Comparison of ENCODE assay signal across 21 mouse cellular contexts in the genomic region with DNA sequence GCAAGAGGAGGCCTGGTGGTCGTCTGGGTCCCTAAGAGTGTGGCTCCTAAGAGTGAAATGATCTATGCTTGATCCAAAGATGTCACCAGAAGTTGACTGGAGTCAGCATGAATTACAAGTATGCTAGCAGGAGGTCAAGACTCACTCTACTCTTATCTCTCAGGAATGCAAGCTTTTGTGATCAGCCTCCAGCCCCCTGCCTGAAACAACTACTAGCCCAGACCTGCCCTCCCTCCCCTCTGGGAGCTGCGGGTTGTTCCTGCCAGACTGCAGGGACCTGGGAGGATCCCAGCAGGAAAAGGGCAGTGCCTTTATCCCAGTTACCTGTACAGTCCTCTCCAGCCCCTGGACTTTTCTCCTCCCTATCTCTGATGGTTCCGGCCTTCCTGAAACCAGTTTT. TPM values are rescaled to one million over a fixed set of nuclear protein-coding genes. Genes with fewer than 3 reads are reported as not detected.
DNase-seq lines count a peak whose midpoint lies in the region; ATAC-seq and TF ChIP-seq lines count a peak whose summit lies in the region.
"Had no signal": no experiment of that assay in that cellular context is flagged by ENCODE, and none has a peak within 500 bp of the region (broad histone marks: within the 10 kb centered on the region; RNA-seq: fewer than 3 reads in every experiment).

No protein-coding gene starts in this region.

- in situ Hi-C loops in ES-E14 (cut with MboI; ENCODE audit: low sequenced_read_pairs in 2 of 2, unreplicated experiment in 2 of 2): no loop called here

- H3K9me3 ChIP-seq in midbrain, embryonic 12.5 days: no peaks in the 10 kb centered on the region
- H3K9me3 ChIP-seq in midbrain, embryonic 15.5 days: no peaks in the 10 kb centered on the region
- H3K9me3 ChIP-seq in ES-E14 (ENCODE audit: control insufficient read depth, insufficient read depth, low read depth, low read length): no peaks in the 10 kb centered on the region
- no peaks in the 10 kb centered on the region for H3K9me3 ChIP-seq in hindbrain, embryonic 12.5 days (replicated peaks)
- H3K9me3 ChIP-seq: hindbrain, embryonic 13.5 days; intestine, embryonic 15.5 days had no signal

- H3K4me2 ChIP-seq in midbrain, embryonic 12.5 days (replicated peaks): no peak overlapping the region
- no peak overlapping the region for H3K4me2 ChIP-seq in midbrain, embryonic 15.5 days
- no peak overlapping the region for H3K4me2 ChIP-seq in hindbrain, embryonic 12.5 days (replicated peaks)
- H3K4me2 ChIP-seq: heart, embryonic 11.5 days; hindbrain, embryonic 13.5 days; intestine, embryonic 15.5 days had no signal

- 0 out of 2 replicates have a peak, but pooled peaks have one; percentile 6 for ATAC-seq in midbrain, embryonic 12.5 days (ENCODE audit: low FRiP score, low read depth)
- no peak for ATAC-seq in midbrain, embryonic 15.5 days (replicated peaks)
- ATAC-seq in hindbrain, embryonic 12.5 days (ENCODE audit: low FRiP score): no peak
- ATAC-seq: CD4-positive, CD25-positive, alpha-beta regulatory T cell, adult 4 months; forebrain, embryonic 14.5 days; forebrain, postnatal 0 days; hindbrain, embryonic 16.5 days; intestine, embryonic 15.5 days had no signal

- no peaks in the 10 kb centered on the region for H3K27me3 ChIP-seq in midbrain, embryonic 12.5 days
- H3K27me3 ChIP-seq in midbrain, embryonic 15.5 days (replicated peaks): no peaks in the 10 kb centered on the region
- H3K27me3 ChIP-seq in hindbrain, embryonic 12.5 days: no peaks in the 10 kb centered on the region
- H3K27me3 ChIP-seq: hindbrain, embryonic 13.5 days; intestine, embryonic 15.5 days had no signal

- H3K27ac ChIP-seq in midbrain, embryonic 12.5 days (replicated peaks): no peak overlapping the region
- no peak overlapping the region for H3K27ac ChIP-seq in midbrain, embryonic 15.5 days
- H3K27ac ChIP-seq in ES-E14 (ENCODE audit: insufficient read depth, low read depth, low read length, poor library complexity, severe bottlenecking): peak overlapping the region; percentile 39; the same call in 1 of the 2 replicates
- no peak overlapping the region for H3K27ac ChIP-seq in hindbrain, embryonic 12.5 days
- H3K27ac ChIP-seq: gastrocnemius, adult 2 months; hindbrain, embryonic 13.5 days; intestine, embryonic 15.5 days had no signal

- DNase-seq in ES-E14 (ENCODE audit: low read depth, low spot score): peak; percentile 35
- DNase-seq in yolk sac, embryonic 10.5 days (ENCODE audit: low spot score): peak; percentile 67
- DNase-seq in testis, postnatal 14 days (ENCODE audit: low spot score): no peak
- DNase-seq: adrenal gland, postnatal 10 days; adrenal gland, postnatal 36 days; cerebellum, adult 18-20 months; cerebellum, adult 9-10 months; cerebellum, postnatal 14 days; forebrain, postnatal 0 days; gastrocnemius, adult 2 months; gastrocnemius, postnatal 14 days; heart, adult 11 months had no signal

- no peak overlapping the region for H3K9ac ChIP-seq in midbrain, embryonic 12.5 days (replicated peaks)
- H3K9ac ChIP-seq in midbrain, embryonic 15.5 days: no peak overlapping the region
- H3K9ac ChIP-seq in ES-E14 (ENCODE audit: insufficient read depth, low read depth, low read length, poor library complexity, severe bottlenecking): no peak overlapping the region
- no peak overlapping the region for H3K9ac ChIP-seq in hindbrain, embryonic 12.5 days
- H3K9ac ChIP-seq: forebrain, postnatal 0 days; hindbrain, embryonic 13.5 days; intestine, embryonic 15.5 days had no signal

- no peaks in the 10 kb centered on the region for H3K4me1 ChIP-seq in midbrain, embryonic 12.5 days
- H3K4me1 ChIP-seq in midbrain, embryonic 15.5 days: no peaks in the 10 kb centered on the region
- peaks cover 6 to 14% of the 10 kb centered on the region in 2 experiments; a peak in 3 of 4 replicates for H3K4me1 ChIP-seq in ES-E14 (ENCODE audit: control insufficient read depth in 2 of 2, insufficient read depth in 2 of 2, low read length in 2 of 2, poor library complexity in 1 of 2)
- H3K4me1 ChIP-seq in hindbrain, embryonic 12.5 days: no peaks in the 10 kb centered on the region
- H3K4me1 ChIP-seq: hindbrain, embryonic 13.5 days; intestine, embryonic 15.5 days had no signal

- H3K36me3 ChIP-seq in midbrain, embryonic 12.5 days: no peaks in the 10 kb centered on the region
- no peaks in the 10 kb centered on the region for H3K36me3 ChIP-seq in midbrain, embryonic 15.5 days (replicated peaks)
- H3K36me3 ChIP-seq in ES-E14 (ENCODE audit: control insufficient read depth, insufficient read depth, low read length, poor library complexity, severe bottlenecking): no peaks in the 10 kb centered on the region
- H3K36me3 ChIP-seq in hindbrain, embryonic 12.5 days: no peaks in the 10 kb centered on the region
- H3K36me3 ChIP-seq: hindbrain, embryonic 13.5 days; intestine, embryonic 15.5 days had no signal

- WGBS in midbrain, embryonic 12.5 days: 41% methylated on average over 3 of the region's 3 CpGs
- 46% methylated on average over 3 of the region's 3 CpGs for WGBS in midbrain, embryonic 15.5 days
- WGBS in hindbrain, embryonic 12.5 days: 37% methylated on average over 3 of the region's 3 CpGs

- H3K4me3 ChIP-seq in midbrain, embryonic 12.5 days: no peak overlapping the region
- H3K4me3 ChIP-seq in midbrain, embryonic 15.5 days: no peak overlapping the region
- no peak overlapping the region for H3K4me3 ChIP-seq in ES-E14 (ENCODE audit: insufficient read depth in 1 of 2, low read depth in 1 of 2, low read length in 2 of 2, poor library complexity in 1 of 2, severe bottlenecking in 1 of 2)
- no peak overlapping the region for H3K4me3 ChIP-seq in hindbrain, embryonic 12.5 days
- H3K4me3 ChIP-seq: gastrocnemius, adult 2 months; hindbrain, embryonic 13.5 days; intestine, embryonic 15.5 days had no signal

TF ChIP-seq in ES-E14, 5 proteins besides CTCF, POLR2A, EP300 and RAD21:
- TF ChIP-seq HCFC1 (IDR thresholded peaks at IDR 0.05; ENCODE audit: borderline replicate concordance, insufficient read depth, low read length): no peak
- TF ChIP-seq ZC3H11A (IDR thresholded peaks at IDR 0.05; ENCODE audit: borderline replicate concordance, low read depth, low read length): no peak
- TF ChIP-seq CHD2 (IDR thresholded peaks at IDR 0.05; ENCODE audit: low read depth, low read length): no peak
- no peak for TF ChIP-seq ZNF384 (IDR thresholded peaks at IDR 0.05; ENCODE audit: low read depth, low read length)
- TF ChIP-seq MAFK (IDR thresholded peaks at IDR 0.05; ENCODE audit: insufficient read depth, low read depth, low read length): no peak

RNA-seq across cellular contexts. Expression of gene Bbx, which starts 27.0 kb away (rescaled TPM):
- polyA plus RNA-seq in midbrain, embryonic 12.5 days (2016; fragmentation: Nextera tagmentation; extraction: Ambion mirVana): 32.6 and 32.8 TPM in 2 replicates
- 19.0 and 19.8 TPM in 2 replicates for polyA plus RNA-seq in midbrain, embryonic 15.5 days (2015; fragmentation: Nextera tagmentation; extraction: Ambion mirVana)
- total RNA-seq in ES-E14 (2012; rRNA removed): 24.9 and 31.2 TPM in 2 replicates
- polyA plus RNA-seq in hindbrain, embryonic 12.5 days (2016; fragmentation: Nextera tagmentation; extraction: Ambion mirVana): 38.1 and 41.0 TPM in 2 replicates
